Mouse (Mus musculus) intestine, postnatal 0 days (tissue): ENCODE results near the gene Fcor. TPM values are rescaled to one million over a fixed set of nuclear protein-coding genes. Genes with fewer than 3 reads are reported as not detected.

ENCODE experiments used
- ATAC-seq: fragments of 200-750 bp; cut with Nextera tagmentation; 2 replicates; pipeline ENCODE4 v1.8.0; 2017; ENCODE audit warnings: mild to moderate bottlenecking, moderate TSS enrichment, moderate library complexity
- H3K27ac ChIP-seq: fragments of 300-500 bp; sonication (generic); 2 replicates; pipeline ENCODE4 v1.5.1; 2014; ENCODE audit warnings: mild to moderate bottlenecking, low read depth, low read length, moderate library complexity
- H3K27me3 ChIP-seq: fragments of 300-500 bp; sonication (generic); replicated peaks from 2 replicates; pipeline ENCODE4 v1.6.1; 2014; ENCODE audit warnings: low read length, mixed read lengths; ENCODE audit not compliant: control insufficient read depth, insufficient read depth
- H3K36me3 ChIP-seq: fragments of 300-500 bp; sonication (generic); 2 replicates; pipeline ENCODE4 v1.6.1; 2014; ENCODE audit warnings: mild to moderate bottlenecking, moderate library complexity; ENCODE audit not compliant: control insufficient read depth, insufficient read depth
- H3K4me1 ChIP-seq: fragments of 300-500 bp; sonication (generic); replicated peaks from 2 replicates; pipeline ENCODE4 v1.6.1; 2014; ENCODE audit warnings: antibody characterized with exemption, low read length, mixed read lengths; ENCODE audit not compliant: control insufficient read depth, insufficient read depth
- H3K4me2 ChIP-seq: fragments of 300-500 bp; sonication (generic); replicated peaks from 2 replicates; pipeline ENCODE4 v1.6.1; 2014; ENCODE audit warnings: low read depth, mild to moderate bottlenecking, moderate library complexity
- H3K4me3 ChIP-seq: fragments of 300-500 bp; sonication (generic); 2 replicates; pipeline ENCODE4 v1.5.1; 2014; ENCODE audit warnings: low read depth, low read length
- H3K9ac ChIP-seq: fragments of 300-500 bp; sonication (generic); 2 replicates; pipeline ENCODE4 v1.6.1; 2014; ENCODE audit warnings: mild to moderate bottlenecking, low read depth, low read length
- H3K9me3 ChIP-seq: fragments of 300-500 bp; sonication (generic); 2 replicates; pipeline ENCODE4 v1.6.1; 2016; ENCODE audit warnings: mixed run types; ENCODE audit not compliant: control insufficient read depth
- CTCF ChIP-seq: sonication (generic); IDR thresholded peaks from 2 replicates; pipeline ENCODE4 v1.5.1; 2016; ENCODE audit warnings: low read depth, mild to moderate bottlenecking, control low read depth, antibody characterized with exemption, moderate library complexity
- WGBS: fragments of 180-500 bp; shearing (Covaris S2); extraction: QIAGEN DNeasy Blood & Tissue Kit; methylation state at CpG from one replicate; pipeline ENCODE4 v1.1.7; 2014; 5-methylcytosine and 5-hydroxymethylcytosine counted together
- polyA plus RNA-seq: library from polyadenylated mRNA; unstranded; fragments of >200 nt; fragmentation: Nextera tagmentation; extraction: Ambion mirVana; gene quantifications from 2 replicates; pipeline ENCODE4 v1.2.1, GENCODE M21; 2015

The Fcor gene
- polyA plus RNA-seq, 1 experiment from 2014 or later, result 2.8 TPM

DNA sequence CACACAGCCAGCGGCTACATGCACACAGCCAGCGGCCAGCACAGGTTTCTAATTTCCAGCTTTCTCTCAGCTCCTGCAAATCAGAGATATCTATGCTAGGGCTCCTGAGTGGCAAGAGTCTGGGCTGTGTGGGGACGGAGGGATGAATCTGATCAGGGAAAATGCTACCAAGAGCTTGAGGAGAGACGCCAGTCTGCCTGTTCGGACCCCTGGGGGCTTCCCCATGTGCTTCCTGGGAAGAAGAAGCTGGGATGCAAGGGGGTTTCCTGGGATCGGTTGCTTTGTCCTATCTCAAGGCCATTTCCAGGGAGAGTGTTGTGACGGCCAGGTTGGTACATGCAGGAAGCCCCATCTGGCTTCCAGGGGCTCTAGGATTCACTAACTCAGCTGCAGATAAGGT, 35.4 kb upstream of the Fcor start:
- ATAC-seq, result no peak
- WGBS, result 62% methylated on average over 7 of the region's 7 CpGs

DNA sequence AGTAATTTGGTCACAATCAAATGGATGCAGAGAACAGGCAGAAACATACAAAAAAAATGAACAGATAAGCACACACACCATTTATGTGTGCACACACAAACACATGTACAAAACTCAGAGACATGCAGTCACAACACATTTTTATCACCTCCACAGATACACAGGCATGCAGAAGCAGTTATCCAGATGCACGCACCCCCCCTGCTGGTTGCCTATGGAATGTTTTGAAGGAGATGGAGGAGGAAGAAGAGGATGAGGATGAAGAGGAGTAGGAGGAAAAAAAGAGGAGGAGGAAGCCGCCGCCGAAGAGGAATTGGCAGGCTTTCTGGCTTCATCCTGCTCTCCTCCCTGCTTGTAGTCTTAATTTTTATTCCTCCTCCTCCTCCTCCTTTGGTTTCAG, 33.5 kb upstream of the Fcor start:
- Histone ChIP-seq H3K9ac (no peak overlapping the region), H3K4me3 (no peak overlapping the region), H3K27ac (no peak overlapping the region), H3K4me1 (no peaks in the 10 kb centered on the region), H3K36me3 (no peaks in the 10 kb centered on the region), H3K4me2 (no peak overlapping the region), H3K9me3 (no peaks in the 10 kb centered on the region), H3K27me3 (no peaks in the 10 kb centered on the region)
- WGBS, result 61% methylated on average over 4 of the region's 4 CpGs
- peak; percentile 61 for TF ChIP-seq CTCF
- ATAC-seq, result no peak

More for the DNA sequence above, 35.4 kb upstream of the Fcor start:
- H3K4me3 ChIP-seq, result no peak overlapping the region
- no peak overlapping the region for H3K27ac ChIP-seq
- TF ChIP-seq CTCF, result no peak
- H3K36me3 ChIP-seq, result no peaks in the 10 kb centered on the region
- no peak overlapping the region for H3K4me2 ChIP-seq
- H3K9me3 ChIP-seq, result no peaks in the 10 kb centered on the region
- no peaks in the 10 kb centered on the region for H3K4me1 ChIP-seq
- H3K9ac ChIP-seq, result no peak overlapping the region
- no peaks in the 10 kb centered on the region for H3K27me3 ChIP-seq

DNA sequence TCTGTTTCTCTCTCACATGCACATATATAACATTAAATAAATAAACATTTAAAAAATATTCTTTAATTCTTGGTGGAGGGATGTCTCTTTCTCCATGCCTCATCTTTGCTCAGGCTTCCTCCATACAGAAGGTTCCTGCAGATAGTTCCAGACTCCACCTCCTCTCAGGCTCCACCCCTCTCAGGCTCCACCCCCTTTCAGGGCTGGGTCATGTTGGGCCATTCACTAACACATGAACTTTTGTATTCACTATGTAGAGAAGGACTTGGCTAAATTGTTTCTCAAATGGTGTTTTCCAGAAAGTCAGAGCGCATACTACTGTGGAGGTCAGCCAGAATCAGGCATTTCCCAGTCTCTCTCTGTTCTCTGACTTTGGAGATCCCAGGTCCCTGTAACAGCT, 29.3 kb upstream of the Fcor start:
- Histone ChIP-seq H3K4me3 (no peak overlapping the region), H3K9me3 (no peaks in the 10 kb centered on the region), H3K9ac (no peak overlapping the region), H3K4me2 (no peak overlapping the region), H3K4me1 (no peaks in the 10 kb centered on the region), H3K27ac (no peak overlapping the region), H3K27me3 (no peaks in the 10 kb centered on the region), H3K36me3 (no peaks in the 10 kb centered on the region)
- 93% methylated on average over 1 of the region's 1 CpGs for WGBS
- TF ChIP-seq CTCF, result no peak
- no peak; the same call in 1 of the 2 replicates for ATAC-seq

DNA sequence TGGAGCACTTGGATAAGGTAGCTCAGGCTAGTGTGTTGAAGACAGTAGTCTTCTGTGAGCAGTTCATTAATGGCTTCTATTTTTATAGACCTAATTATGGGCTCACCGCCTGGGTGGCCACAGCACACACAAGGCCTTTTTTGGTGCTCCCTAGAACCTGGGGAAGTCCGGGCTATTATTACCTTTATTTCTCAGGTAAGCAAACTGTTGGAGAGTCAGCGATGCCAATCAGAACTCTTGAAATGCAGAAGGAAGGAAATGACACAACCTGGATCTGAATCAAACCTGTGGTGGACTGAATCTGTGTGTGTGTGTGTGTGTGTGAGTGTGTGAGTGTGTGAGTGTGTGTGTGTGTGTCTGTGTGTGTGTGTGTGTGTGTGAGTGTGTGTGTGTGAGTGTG, 22.0 kb upstream of the Fcor start, which contains the start of gene Fcer2a:
Gene Fcer2a (minus strand): TSS at position 55 of the 400 bp plus-strand sequence.
- 72% methylated on average over 3 of the region's 3 CpGs for WGBS
- no peak for ATAC-seq
- no peak within 1 kb of the TSS for H3K27ac ChIP-seq

DNA sequence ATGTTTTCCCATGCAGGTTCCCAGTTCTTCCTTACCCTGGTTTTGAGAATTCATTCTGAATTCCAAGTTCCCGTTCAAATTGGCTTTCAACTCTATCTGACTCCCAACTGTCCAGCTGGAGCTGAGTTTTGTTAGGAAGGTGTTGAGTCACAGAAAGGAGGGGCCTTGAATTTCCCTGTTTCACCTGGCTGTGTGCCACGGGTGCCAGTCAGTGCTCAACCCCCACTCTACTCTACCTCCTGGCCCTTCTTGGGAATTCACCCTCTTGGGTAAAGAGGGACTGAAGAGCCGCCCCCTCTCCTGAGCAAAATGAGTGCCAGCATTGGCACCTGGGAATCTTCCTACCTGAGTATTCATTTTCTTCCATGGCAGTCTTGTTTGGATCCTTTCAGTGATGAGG, 18.6 kb upstream of the Fcor start:
- Histone ChIP-seq H3K9me3 (no peaks in the 10 kb centered on the region), H3K36me3 (no peaks in the 10 kb centered on the region), H3K27me3 (no peaks in the 10 kb centered on the region), H3K4me2 (no peak overlapping the region), H3K27ac (no peak overlapping the region), H3K4me1 (no peaks in the 10 kb centered on the region), H3K4me3 (no peak overlapping the region), H3K9ac (no peak overlapping the region)
- TF ChIP-seq CTCF, result no peak
- WGBS, result 73% methylated on average over 3 of the region's 3 CpGs
- no peak for ATAC-seq

More for the DNA sequence above, 22.0 kb upstream of the Fcor start, which contains the start of gene Fcer2a:
- TF ChIP-seq CTCF, result no peak
- no peaks in the 10 kb centered on the region for H3K27me3 ChIP-seq
- H3K36me3 ChIP-seq, result no peaks in the 10 kb centered on the region
- H3K4me2 ChIP-seq, result no peak within 1 kb of the TSS
- H3K9me3 ChIP-seq, result no peaks in the 10 kb centered on the region
- H3K9ac ChIP-seq, result no peak within 1 kb of the TSS
- H3K4me1 ChIP-seq, result no peaks in the 10 kb centered on the region
- no peak within 1 kb of the TSS for H3K4me3 ChIP-seq

DNA sequence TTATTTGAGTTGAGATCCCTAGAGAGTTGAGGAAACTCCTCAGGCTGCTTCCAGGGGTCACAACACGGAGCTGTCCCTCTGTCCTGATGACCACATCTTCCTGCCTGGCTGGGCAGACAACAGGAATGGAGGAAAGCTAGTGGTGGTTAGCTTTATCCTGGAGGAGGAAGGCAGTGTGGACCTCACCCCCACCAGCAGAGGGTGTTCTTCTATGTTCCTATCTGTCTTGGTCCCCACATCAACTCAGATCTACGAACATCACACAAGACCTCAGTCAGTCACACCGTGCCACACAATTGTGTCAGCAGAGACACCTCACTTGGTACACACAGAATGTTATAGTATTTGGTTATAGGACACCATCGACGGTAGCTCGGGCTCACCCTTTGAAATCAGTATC, 15.4 kb upstream of the Fcor start:
- Histone ChIP-seq H3K27ac (no peak overlapping the region), H3K36me3 (0 out of 2 replicates have a peak, but pooled peaks cover 2% of the 10 kb centered on the region), H3K9ac (no peak overlapping the region), H3K4me2 (no peak overlapping the region), H3K4me3 (no peak overlapping the region), H3K4me1 (no peaks in the 10 kb centered on the region), H3K27me3 (no peaks in the 10 kb centered on the region), H3K9me3 (no peaks in the 10 kb centered on the region)
- ATAC-seq, result no peak
- 0 out of 2 replicates have a peak, but pooled peaks have one; percentile 18 for TF ChIP-seq CTCF
- 67% methylated on average over 6 of the region's 6 CpGs for WGBS

DNA sequence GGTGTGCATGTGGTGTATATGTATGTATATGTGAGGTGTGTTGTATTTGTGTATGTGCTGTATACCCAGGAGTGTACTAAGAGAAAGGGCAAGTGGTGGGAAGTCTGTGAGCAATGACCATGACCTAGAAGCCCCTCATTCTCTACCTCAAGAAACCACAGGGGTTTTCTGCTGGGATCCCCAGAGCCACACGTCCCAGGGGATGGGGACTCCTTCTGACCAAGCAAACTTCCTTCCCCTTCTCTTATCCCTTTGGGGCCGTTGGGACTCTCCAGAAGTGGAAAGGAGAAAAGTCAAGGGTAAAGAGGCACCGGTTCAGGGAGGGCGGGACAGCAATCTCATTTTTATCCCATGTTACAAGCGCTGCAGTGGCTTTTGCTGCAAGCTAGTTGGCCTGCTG, 13.3 kb upstream of the Fcor start:
- TF ChIP-seq CTCF, result no peak
- Histone ChIP-seq H3K27ac (no peak overlapping the region), H3K9ac (no peak overlapping the region)

More for the DNA sequence above, 13.3 kb upstream of the Fcor start:
- no peak overlapping the region for H3K4me2 ChIP-seq
- H3K27me3 ChIP-seq, result no peaks in the 10 kb centered on the region
- H3K4me1 ChIP-seq, result no peaks in the 10 kb centered on the region
- no peak for ATAC-seq
- H3K9me3 ChIP-seq, result no peaks in the 10 kb centered on the region
- peaks cover 14% of the 10 kb centered on the region; the same call in 1 of the 2 replicates for H3K36me3 ChIP-seq
- H3K4me3 ChIP-seq, result no peak overlapping the region
- WGBS, result 61% methylated on average over 5 of the region's 5 CpGs
